In the genomic region with DNA sequence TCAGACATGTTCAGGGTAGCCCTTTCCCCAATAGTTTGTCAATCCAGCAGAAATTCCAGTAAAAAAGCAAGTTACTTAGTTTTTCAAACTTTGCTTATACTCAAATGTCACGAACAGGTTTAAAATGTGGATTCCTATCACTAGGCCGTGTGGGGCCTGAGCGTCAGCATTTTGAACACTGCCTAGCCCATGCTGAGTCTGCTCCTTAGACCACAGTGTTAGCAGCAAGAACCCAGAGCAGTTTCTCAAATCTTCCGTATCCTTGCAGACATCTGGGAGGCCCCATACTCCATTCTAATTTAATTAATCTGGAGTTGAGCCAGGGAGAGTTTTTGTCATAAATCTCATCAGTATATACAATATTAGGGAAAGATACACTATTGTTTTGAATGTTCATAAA, we compare ENCODE assay signal across 19 mouse cellular contexts.
"Had no signal": no experiment of that assay in that cellular context is flagged by ENCODE, and none has a peak within 500 bp of the region (broad histone marks: within the 10 kb centered on the region; RNA-seq: fewer than 3 reads in every experiment).

No protein-coding gene starts in this region.

- DNase-seq: liver, embryonic 13.5 days; liver, postnatal 0 days; lung, postnatal 14 days; lung, postnatal 36 days; right cerebral cortex, adult 18-20 months; right cerebral cortex, postnatal 25 days; right cerebral cortex, postnatal 4 days; spleen, adult 18-20 months; thymus, adult 18-20 months; thymus, postnatal 14 days; thymus, postnatal 4 days had no signal

- H3K27me3 ChIP-seq: liver, embryonic 13.5 days; liver, embryonic 15.5 days; lung, embryonic 15.5 days; megakaryocyte, embryonic 14.5 days; midbrain, embryonic 13.5 days; midbrain, embryonic 15.5 days had no signal

- H3K9ac ChIP-seq: liver, embryonic 13.5 days; liver, embryonic 15.5 days; liver, postnatal 0 days; lung, embryonic 15.5 days; midbrain, embryonic 13.5 days; midbrain, embryonic 15.5 days had no signal

- H3K4me1 ChIP-seq: liver, embryonic 13.5 days; liver, embryonic 15.5 days; lung, embryonic 15.5 days; megakaryocyte, embryonic 14.5 days; midbrain, embryonic 15.5 days had no signal

- H3K27ac ChIP-seq: liver, embryonic 13.5 days; liver, embryonic 15.5 days; lung, embryonic 15.5 days; macrophage; midbrain, embryonic 13.5 days; midbrain, embryonic 15.5 days had no signal

- H3K36me3 ChIP-seq: liver, embryonic 13.5 days; liver, embryonic 15.5 days; lung, embryonic 15.5 days; midbrain, embryonic 13.5 days; midbrain, embryonic 15.5 days had no signal

- H3K9me3 ChIP-seq: liver, embryonic 13.5 days; liver, embryonic 15.5 days; lung, embryonic 15.5 days; midbrain, embryonic 13.5 days; midbrain, embryonic 15.5 days had no signal

- ATAC-seq: liver, postnatal 0 days; lung, postnatal 0 days had no signal

- H3K4me3 ChIP-seq: liver, embryonic 13.5 days; liver, embryonic 15.5 days; lung, embryonic 15.5 days; megakaryocyte, embryonic 14.5 days; midbrain, embryonic 13.5 days; midbrain, embryonic 15.5 days had no signal

- H3K4me2 ChIP-seq: liver, embryonic 13.5 days; liver, embryonic 15.5 days; lung, embryonic 15.5 days; midbrain, embryonic 11.5 days; midbrain, embryonic 13.5 days; midbrain, embryonic 15.5 days had no signal
